Mouse (Mus musculus) MEL (cell line): ENCODE data around the gene Rnf207. TPM values are rescaled to one million over a fixed set of nuclear protein-coding genes. Genes with fewer than 3 reads are reported as not detected.

Experiments used
- DNase-seq: peaks from one replicate; pipeline ENCODE4 v3.0.0; 2011; ENCODE audit warnings: low read depth, low spot score
- H3K27ac ChIP-seq: 2 replicates; pipeline ENCODE4 v1.5.1; 2012; ENCODE audit warnings: low read depth, mild to moderate bottlenecking, control low read depth, low read length, moderate library complexity; ENCODE audit not compliant: control insufficient read depth
- H3K27me3 ChIP-seq, 2 experiments: fragments of 150-350 bp in 1 of 2; sonication (generic) in 1 of 2; 2 replicates each; pipeline ENCODE4 v1.6.1; 2012; ENCODE audit warnings: low read length in 2 of 2, mild to moderate bottlenecking in 2 of 2, improper control_type of control experiment in 1 of 2, moderate library complexity in 1 of 2; ENCODE audit not compliant: insufficient read depth in 2 of 2, control insufficient read depth in 1 of 2
- H3K36me3 ChIP-seq, 2 experiments: 2 replicates each; pipeline ENCODE4 v1.6.1; 2012 to 2014; ENCODE audit warnings: low read length in 2 of 2, improper control_type of control experiment in 1 of 2, inconsistent platforms in 1 of 2, mild to moderate bottlenecking in 1 of 2; ENCODE audit not compliant: insufficient read depth in 2 of 2, control insufficient read depth in 1 of 2
- H3K4me1 ChIP-seq, 2 experiments: fragments of 150-350 bp in 1 of 2; sonication (generic) in 1 of 2; 2 replicates each; pipeline ENCODE4 v1.6.1; 2012; ENCODE audit warnings: low read length in 2 of 2, improper control_type of control experiment in 1 of 2, mild to moderate bottlenecking in 1 of 2; ENCODE audit not compliant: insufficient read depth in 2 of 2, control insufficient read depth in 1 of 2
- H3K4me3 ChIP-seq, 2 experiments: fragments of 150-350 bp in 1 of 2; sonication (generic) in 1 of 2; 2 replicates each; pipeline ENCODE4 v1.5.1; 2012; ENCODE audit warnings: low read depth in 2 of 2, low read length in 2 of 2, mild to moderate bottlenecking in 2 of 2, moderate library complexity in 2 of 2, control low read depth in 1 of 2, improper control_type of control experiment in 1 of 2; ENCODE audit not compliant: control insufficient read depth in 1 of 2, insufficient read depth in 1 of 2
- H3K79me2 ChIP-seq: 2 replicates; pipeline ENCODE4 v1.6.1; 2012; ENCODE audit warnings: mild to moderate bottlenecking, low read length, moderate library complexity; ENCODE audit not compliant: control insufficient read depth, poor library complexity, insufficient read depth
- H3K9ac ChIP-seq: 2 replicates; pipeline ENCODE4 v1.6.1; 2012; ENCODE audit warnings: low read depth, mild to moderate bottlenecking, control low read depth, low read length, moderate library complexity; ENCODE audit not compliant: control insufficient read depth, poor library complexity, severe bottlenecking
- H3K9me3 ChIP-seq: fragments of 150-350 bp; sonication (generic); replicated peaks from 2 replicates; pipeline ENCODE4 v1.6.1; 2012; ENCODE audit warnings: mild to moderate bottlenecking, low read length, improper control_type of control experiment, moderate library complexity; ENCODE audit not compliant: insufficient read depth
- BHLHE40 ChIP-seq: IDR thresholded peaks from 2 replicates; pipeline ENCODE4 v1.6.1; 2012; ENCODE audit warnings: low read depth, mild to moderate bottlenecking, inconsistent platforms, low read length, improper control_type of control experiment, borderline replicate concordance
- CHD1 ChIP-seq: IDR thresholded peaks from 2 replicates; pipeline ENCODE4 v1.6.1; 2012; ENCODE audit warnings: low read depth, mild to moderate bottlenecking, inconsistent platforms, low read length, improper control_type of control experiment
- E2F4 ChIP-seq: IDR thresholded peaks from 2 replicates; pipeline ENCODE4 v1.6.1; 2011; ENCODE audit warnings: low read depth, low read length, improper control_type of control experiment, borderline replicate concordance
- EP300 ChIP-seq, 2 experiments: IDR thresholded peaks; 2 replicates each; pipeline ENCODE4 v1.6.1; 2011; ENCODE audit warnings: improper control_type of control experiment in 2 of 2, low read length in 2 of 2, low read depth in 1 of 2, mild to moderate bottlenecking in 1 of 2
- GABPA ChIP-seq: IDR thresholded peaks from 2 replicates; pipeline ENCODE4 v1.6.1; 2012; ENCODE audit warnings: low read depth, mild to moderate bottlenecking, inconsistent platforms, low read length, improper control_type of control experiment, moderate library complexity
- GATA1 ChIP-seq: IDR thresholded peaks from 2 replicates; pipeline ENCODE4 v1.6.1; 2011; ENCODE audit warnings: low read depth, low read length, improper control_type of control experiment
- HCFC1 ChIP-seq: IDR thresholded peaks from 2 replicates; pipeline ENCODE4 v1.6.1; 2012; ENCODE audit warnings: low read depth, mild to moderate bottlenecking, inconsistent platforms, low read length, improper control_type of control experiment, moderate library complexity
- KAT2A ChIP-seq: conservative IDR thresholded peaks from 2 replicates; pipeline ENCODE4 v1.6.1; 2012; ENCODE audit warnings: low read depth, low read length, improper control_type of control experiment, inconsistent platforms
- MAX ChIP-seq: IDR thresholded peaks from 2 replicates; pipeline ENCODE4 v1.6.1; 2011; ENCODE audit warnings: low read length, improper control_type of control experiment
- MAZ ChIP-seq: IDR thresholded peaks from 2 replicates; pipeline ENCODE4 v1.6.1; 2012; ENCODE audit warnings: low read depth, mild to moderate bottlenecking, inconsistent platforms, low read length, improper control_type of control experiment
- MEF2A ChIP-seq: IDR thresholded peaks from 2 replicates; pipeline ENCODE4 v1.6.1; 2014; ENCODE audit warnings: low read depth, mild to moderate bottlenecking, inconsistent platforms, low read length, improper control_type of control experiment; ENCODE audit not compliant: poor library complexity, insufficient replicate concordance, severe bottlenecking; ENCODE audit errors: extremely low read depth
- MXI1 ChIP-seq: IDR thresholded peaks from 2 replicates; pipeline ENCODE4 v1.6.1; 2011; ENCODE audit warnings: mild to moderate bottlenecking, low read depth, low read length, improper control_type of control experiment
- NELFE ChIP-seq: IDR thresholded peaks from 2 replicates; pipeline ENCODE4 v1.6.1; 2011; ENCODE audit warnings: low read depth, low read length, improper control_type of control experiment
- POLR2AphosphoS2 ChIP-seq: IDR thresholded peaks from 2 replicates; pipeline ENCODE4 v1.6.1; 2011; ENCODE audit warnings: low read length, improper control_type of control experiment
- RCOR1 ChIP-seq: IDR thresholded peaks from 2 replicates; pipeline ENCODE4 v1.6.1; 2012; ENCODE audit warnings: low read depth, mild to moderate bottlenecking, inconsistent platforms, low read length, improper control_type of control experiment
- SIN3A ChIP-seq: IDR thresholded peaks from 2 replicates; pipeline ENCODE4 v1.6.1; 2012; ENCODE audit warnings: low read length, improper control_type of control experiment, inconsistent platforms
- SMC3 ChIP-seq: IDR thresholded peaks from 2 replicates; pipeline ENCODE4 v1.6.1; 2011; ENCODE audit warnings: low read depth, low read length, improper control_type of control experiment
- TAL1 ChIP-seq: IDR thresholded peaks from 2 replicates; pipeline ENCODE4 v1.6.1; 2012; ENCODE audit warnings: mild to moderate bottlenecking, inconsistent platforms, low read length, moderate library complexity, mixed read lengths
- TCF12 ChIP-seq: IDR thresholded peaks from 2 replicates; pipeline ENCODE4 v1.6.1; 2014; ENCODE audit warnings: low read depth, mild to moderate bottlenecking, inconsistent platforms, low read length, improper control_type of control experiment, moderate library complexity
- UBTF ChIP-seq: IDR thresholded peaks from 2 replicates; pipeline ENCODE4 v1.6.1; 2012; ENCODE audit warnings: low read depth, mild to moderate bottlenecking, inconsistent platforms, low read length, improper control_type of control experiment, moderate library complexity, borderline replicate concordance; ENCODE audit not compliant: insufficient read depth
- polyA plus RNA-seq, 2 experiments: library from polyadenylated mRNA; stranded (reverse) in 1 of 2; unstranded in 1 of 2; fragments of >175 nt in 1 of 2; fragments of >200 nt in 1 of 2; gene quantifications; 2 replicates each; pipeline versions ENCODE4 v1.2.1 to v1.2.4; 2012; ENCODE audit warnings: low replicate concordance in 2 of 2, low read depth in 1 of 2; ENCODE audit not compliant: insufficient read length in 2 of 2, insufficient read depth in 1 of 2, missing spikeins in 1 of 2
- total RNA-seq: library from RNA; depleted of rRNA; stranded (reverse); fragments of 300-350 nt; gene quantifications from 2 replicates; pipeline ENCODE4 v1.2.3, GENCODE M21; 2012

Rnf207 gene
- total and polyA plus RNA-seq, 3 experiments, result 0.36 TPM; not detected in 2

- DNase-seq, result no peak
- Histone ChIP-seq H3K9me3 (no peaks in the 10 kb centered on the region), H3K27me3 (no peaks in the 10 kb centered on the region)
These were observed 30.3 kb downstream of the Rnf207 start for GRCm38 (mm10) chr4:152288398-152288945.

GRCm38 (mm10) chr4:152287317-152288120, 31.3 kb downstream of the Rnf207 start:
- DNase-seq, result no peak
- H3K36me3 ChIP-seq, result no peaks in the 10 kb centered on the region
- H3K9me3 ChIP-seq, result no peaks in the 10 kb centered on the region
- no peak overlapping the region for H3K9ac ChIP-seq
- no peak overlapping the region for H3K27ac ChIP-seq
- no peaks in the 10 kb centered on the region for H3K79me2 ChIP-seq
- H3K4me3 ChIP-seq, result no peak overlapping the region
- no peaks in the 10 kb centered on the region for H3K27me3 ChIP-seq
- TF ChIP-seq NELFE (no peak), KAT2A (no peak), UBTF (no peak), SIN3A (no peak), SMC3 (no peak), TCF12 (no peak), BHLHE40 (no peak)
- H3K4me1 ChIP-seq, result no peaks in the 10 kb centered on the region

More at GRCm38 (mm10) chr4:152288398-152288945, 30.3 kb downstream of the Rnf207 start:
- Histone ChIP-seq H3K79me2 (no peaks in the 10 kb centered on the region), H3K9ac (no peak overlapping the region), H3K36me3 (no peaks in the 10 kb centered on the region), H3K4me1 (no peaks in the 10 kb centered on the region), H3K4me3 (no peak overlapping the region), H3K27ac (no peak overlapping the region)
- TF ChIP-seq CHD1 (no peak), MEF2A (no peak), UBTF (no peak), MXI1 (no peak), MAZ (no peak), HCFC1 (no peak), TAL1 (no peak), BHLHE40 (no peak), MAX (no peak), GABPA (no peak), E2F4 (no peak), SMC3 (no peak), EP300 (IDR thresholded peaks at IDR 0.05; ENCODE audit: low read depth in 1 of 2, low read length in 2 of 2) (no peak), RCOR1 (no peak), GATA1 (no peak), POLR2AphosphoS2 (no peak)
